Mouse (Mus musculus) layer of hippocampus, adult 18-20 months (tissue): Measurements from ENCODE around the gene Krba1. TPM values are rescaled to one million over a fixed set of nuclear protein-coding genes. Genes with fewer than 3 reads are reported as not detected.

Experiments used
- DNase-seq, 2 experiments: peaks; one replicate each; pipeline ENCODE4 v3.0.0; 2022; ENCODE audit warnings: low spot score in 2 of 2
- total RNA-seq, 2 experiments: library from RNA; stranded (reverse); gene quantifications; 2 replicates each; pipeline ENCODE4 v1.2.3; 2021

The Krba1 gene
- total RNA-seq, 2 experiments from 2014 or later: 35.9 to 41.6 TPM

GRCm38 (mm10) chr6:48423336-48423735 is 27.9 kb downstream of the Krba1 start:
- DNase-seq: no peak

GRCm38 (mm10) chr6:48424074-48424473 is 28.7 kb downstream of the Krba1 start:
- DNase-seq: no peak

GRCm38 (mm10) chr6:48426956-48427355 is 31.6 kb downstream of the Krba1 start:
- no peak for DNase-seq

- DNase-seq: no peak
Measured at GRCm38 (mm10) chr6:48428769-48429557, 33.6 kb downstream of the Krba1 start.

- no peak for DNase-seq
Measured at GRCm38 (mm10) chr6:48430748-48431147, 35.4 kb downstream of the Krba1 start.

GRCm38 (mm10) chr6:48432893-48433816 is 37.8 kb downstream of the Krba1 start:
- no peak for DNase-seq

- DNase-seq: no peak
Measured at GRCm38 (mm10) chr6:48434651-48435050, 39.3 kb downstream of the Krba1 start.

GRCm38 (mm10) chr6:48435111-48435510 is 39.7 kb downstream of the Krba1 start:
- no peak for DNase-seq

- peak in 1 of 2 experiments; percentile 32 for DNase-seq
Measured at GRCm38 (mm10) chr6:48435706-48436349, 40.4 kb downstream of the Krba1 start.

- no peak for DNase-seq
Measured at GRCm38 (mm10) chr6:48437679-48438376, 42.4 kb downstream of the Krba1 start.

GRCm38 (mm10) chr6:48438475-48439125 is 43.2 kb downstream of the Krba1 start:
- DNase-seq: no peak

- DNase-seq: no peak
Measured at GRCm38 (mm10) chr6:48439654-48440053, 44.3 kb downstream of the Krba1 start.

- DNase-seq: no peak
Measured at GRCm38 (mm10) chr6:48440306-48441014, 45.1 kb downstream of the Krba1 start.

GRCm38 (mm10) chr6:48443592-48444309 is 48.4 kb downstream of the Krba1 start:
- DNase-seq: peak; percentile 84 to 86

- no peak for DNase-seq
Measured at GRCm38 (mm10) chr6:48444310-48445180, 49.2 kb downstream of the Krba1 start.

- peak in 1 of 2 experiments; percentile 43 for DNase-seq
Measured at GRCm38 (mm10) chr6:48445181-48446101, 50.1 kb downstream of the Krba1 start, which contains the start of gene Zfp467. Gene Zfp467, minus strand, starts transcription at chr6:48445825.

- no peak for DNase-seq
Measured at GRCm38 (mm10) chr6:48446256-48446655, 50.9 kb downstream of the Krba1 start.
